Mouse (Mus musculus) midbrain, embryonic 13.5 days (tissue): ENCODE measurements around the gene Fam107a. TPM values are rescaled to one million over a fixed set of nuclear protein-coding genes. Genes with fewer than 3 reads are reported as not detected.
"Not testable (repeated sequence)": the region's sequence is repeated elsewhere in the genome, so short reads cannot be mapped to it uniquely, and the experiment has no call there.

Experiments
- ATAC-seq: fragments of 200-750 bp; cut with Nextera tagmentation; 2 replicates; pipeline ENCODE4 v1.8.0; 2017; ENCODE audit warnings: mild to moderate bottlenecking, moderate TSS enrichment, moderate library complexity
- H3K27ac ChIP-seq: fragments of 300-500 bp; sonication (generic); 2 replicates; pipeline ENCODE4 v1.5.1; 2015; ENCODE audit warnings: inconsistent platforms, mild to moderate bottlenecking, moderate library complexity
- H3K27me3 ChIP-seq: fragments of 300-500 bp; sonication (generic); 2 replicates; pipeline ENCODE4 v1.6.1; 2015; ENCODE audit warnings: mild to moderate bottlenecking, inconsistent platforms
- H3K36me3 ChIP-seq: fragments of 300-500 bp; sonication (generic); 2 replicates; pipeline ENCODE4 v1.6.1; 2015; ENCODE audit warnings: mild to moderate bottlenecking, inconsistent platforms
- H3K4me1 ChIP-seq: fragments of 300-500 bp; sonication (generic); replicated peaks from 2 replicates; pipeline ENCODE4 v1.6.1; 2015; ENCODE audit warnings: inconsistent platforms
- H3K4me2 ChIP-seq: fragments of 300-500 bp; sonication (generic); replicated peaks from 2 replicates; pipeline ENCODE4 v1.6.1; 2015; ENCODE audit warnings: moderate library complexity, mild to moderate bottlenecking, inconsistent platforms
- H3K4me3 ChIP-seq: fragments of 300-500 bp; sonication (generic); replicated peaks from 2 replicates; pipeline ENCODE4 v1.5.1; 2015; ENCODE audit warnings: mild to moderate bottlenecking, inconsistent platforms
- H3K9ac ChIP-seq: fragments of 300-500 bp; sonication (generic); replicated peaks from 2 replicates; pipeline ENCODE4 v1.6.1; 2015; ENCODE audit warnings: mild to moderate bottlenecking, inconsistent platforms
- H3K9me3 ChIP-seq: fragments of 300-500 bp; sonication (generic); 2 replicates; pipeline ENCODE4 v1.6.1; 2016; ENCODE audit warnings: mild to moderate bottlenecking, inconsistent platforms
- WGBS: fragments of 180-500 bp; shearing (Covaris S2); methylation state at CpG from one replicate; pipeline ENCODE4 v1.1.7; 2015; 5-methylcytosine and 5-hydroxymethylcytosine counted together
- polyA plus RNA-seq: library from polyadenylated mRNA; unstranded; fragments of >200 nt; fragmentation: Nextera tagmentation; extraction: Ambion mirVana; gene quantifications from 2 replicates; pipeline ENCODE4 v1.2.1, GENCODE M21; 2015

Gene Fam107a
- polyA plus RNA-seq, 1 experiment from 2014 or later, result 0.23 TPM

- no peak overlapping the region for H3K27ac ChIP-seq
- H3K9ac ChIP-seq, result no peak overlapping the region
- peaks cover 10% of the 10 kb centered on the region for H3K4me1 ChIP-seq
- WGBS, result 14% methylated on average over 9 of the region's 9 CpGs
- no peak overlapping the region for H3K4me2 ChIP-seq
- H3K4me3 ChIP-seq, result no peak overlapping the region
- H3K27me3 ChIP-seq, result peaks cover 11% of the 10 kb centered on the region; the same call in 1 of the 2 replicates
- H3K9me3 ChIP-seq, result no peaks in the 10 kb centered on the region
- peak; percentile 63 for ATAC-seq
- no peaks in the 10 kb centered on the region for H3K36me3 ChIP-seq
Measured at GRCm38 (mm10) chr14:8309621-8310141, 8.1 kb downstream of the Fam107a start.

- H3K9ac ChIP-seq, result no peak overlapping the region
- H3K9me3 ChIP-seq, result no peaks in the 10 kb centered on the region
- no peak overlapping the region for H3K4me3 ChIP-seq
- ATAC-seq, result no peak
- H3K4me1 ChIP-seq, result peaks cover 10% of the 10 kb centered on the region
- no peaks in the 10 kb centered on the region for H3K36me3 ChIP-seq
- 71% methylated on average over 3 of the region's 3 CpGs for WGBS
- 0 out of 2 replicates have a peak, but pooled peaks cover 8% of the 10 kb centered on the region for H3K27me3 ChIP-seq
- no peak overlapping the region for H3K27ac ChIP-seq
- H3K4me2 ChIP-seq, result no peak overlapping the region
Measured at GRCm38 (mm10) chr14:8308650-8309049, 9.2 kb downstream of the Fam107a start.

- H3K36me3 ChIP-seq, result no peaks in the 10 kb centered on the region
- no peak for ATAC-seq
- 0 out of 2 replicates have a peak, but pooled peaks cover 8% of the 10 kb centered on the region for H3K27me3 ChIP-seq
- no peaks in the 10 kb centered on the region for H3K9me3 ChIP-seq
- H3K9ac ChIP-seq, result no peak overlapping the region
- H3K4me2 ChIP-seq, result no peak overlapping the region
- 86% methylated on average over 6 of the region's 6 CpGs for WGBS
- H3K27ac ChIP-seq, result no peak overlapping the region
- H3K4me3 ChIP-seq, result no peak overlapping the region
- peaks cover 10% of the 10 kb centered on the region for H3K4me1 ChIP-seq
Measured at GRCm38 (mm10) chr14:8306884-8307283, 10.9 kb downstream of the Fam107a start.

GRCm38 (mm10) chr14:8305014-8305413 is 12.8 kb downstream of the Fam107a start:
- no peak overlapping the region for H3K9ac ChIP-seq
- H3K4me2 ChIP-seq, result no peak overlapping the region
- no peaks in the 10 kb centered on the region for H3K9me3 ChIP-seq
- 74% methylated on average over 3 of the region's 3 CpGs for WGBS
- H3K4me3 ChIP-seq, result no peak overlapping the region
- ATAC-seq, result no peak
- 0 out of 2 replicates have a peak, but pooled peaks cover 4% of the 10 kb centered on the region for H3K27me3 ChIP-seq
- peaks cover 10% of the 10 kb centered on the region for H3K4me1 ChIP-seq
- H3K27ac ChIP-seq, result no peak overlapping the region
- no peaks in the 10 kb centered on the region for H3K36me3 ChIP-seq

GRCm38 (mm10) chr14:8304082-8304481 is 13.7 kb downstream of the Fam107a start:
- Histone ChIP-seq H3K9ac (no peak overlapping the region), H3K4me3 (no peak overlapping the region), H3K4me1 (0 out of 2 replicates have a peak, but pooled peaks cover under 1% of the 10 kb centered on the region), H3K9me3 (no peaks in the 10 kb centered on the region), H3K4me2 (no peak overlapping the region), H3K36me3 (no peaks in the 10 kb centered on the region), H3K27ac (no peak overlapping the region), H3K27me3 (0 out of 2 replicates have a peak, but pooled peaks cover 4% of the 10 kb centered on the region)
- no peak for ATAC-seq

- no peak overlapping the region for H3K4me3 ChIP-seq
- H3K27ac ChIP-seq, result no peak overlapping the region
- H3K9me3 ChIP-seq, result no peaks in the 10 kb centered on the region
- H3K27me3 ChIP-seq, result 0 out of 2 replicates have a peak, but pooled peaks cover 4% of the 10 kb centered on the region
- WGBS, result 30% methylated on average over 10 of the region's 10 CpGs
- H3K9ac ChIP-seq, result no peak overlapping the region
- no peaks in the 10 kb centered on the region for H3K4me1 ChIP-seq
- no peak overlapping the region for H3K4me2 ChIP-seq
- no peak for ATAC-seq
- no peaks in the 10 kb centered on the region for H3K36me3 ChIP-seq
Measured at GRCm38 (mm10) chr14:8302687-8303086, 15.1 kb downstream of the Fam107a start.

- 0 out of 2 replicates have a peak, but pooled peaks have one; percentile 49 for ATAC-seq
- Histone ChIP-seq H3K9me3 (no peaks in the 10 kb centered on the region), H3K9ac (no peak overlapping the region), H3K4me2 (no peak overlapping the region), H3K4me1 (no peaks in the 10 kb centered on the region), H3K4me3 (no peak overlapping the region), H3K27ac (no peak overlapping the region), H3K36me3 (no peaks in the 10 kb centered on the region), H3K27me3 (no peaks in the 10 kb centered on the region)
- 30% methylated on average over 8 of the region's 8 CpGs for WGBS
Measured at GRCm38 (mm10) chr14:8300281-8300680, 17.5 kb downstream of the Fam107a start.

- Histone ChIP-seq H3K4me2 (no peak overlapping the region), H3K27me3 (no peaks in the 10 kb centered on the region), H3K4me1 (no peaks in the 10 kb centered on the region), H3K36me3 (no peaks in the 10 kb centered on the region), H3K9ac (no peak overlapping the region), H3K4me3 (no peak overlapping the region), H3K9me3 (no peaks in the 10 kb centered on the region), H3K27ac (no peak overlapping the region)
- no peak for ATAC-seq
- 89% methylated on average over 5 of the region's 5 CpGs for WGBS
Measured at GRCm38 (mm10) chr14:8297889-8298293, 19.9 kb downstream of the Fam107a start.

GRCm38 (mm10) chr14:8294257-8294656 is 23.6 kb downstream of the Fam107a start:
- H3K9me3 ChIP-seq, result peaks cover 6% of the 10 kb centered on the region
- no peak overlapping the region for H3K4me2 ChIP-seq
- no peaks in the 10 kb centered on the region for H3K36me3 ChIP-seq
- H3K9ac ChIP-seq, result no peak overlapping the region
- H3K27ac ChIP-seq, result no peak overlapping the region
- WGBS, result 87% methylated on average over 1 of the region's 1 CpGs
- no peak overlapping the region for H3K4me3 ChIP-seq
- ATAC-seq, result no peak
- no peaks in the 10 kb centered on the region for H3K4me1 ChIP-seq
- H3K27me3 ChIP-seq, result no peaks in the 10 kb centered on the region

GRCm38 (mm10) chr14:8286595-8286994 is 31.2 kb downstream of the Fam107a start:
- H3K4me1 ChIP-seq, H3K9me3 ChIP-seq, H3K36me3 ChIP-seq, H3K4me3 ChIP-seq, H3K9ac ChIP-seq, H3K4me2 ChIP-seq, H3K27ac ChIP-seq, H3K27me3 ChIP-seq: not testable (repeated sequence)
- 83% methylated on average over 5 of the region's 5 CpGs for WGBS
- ATAC-seq, result 0 out of 2 replicates have a peak, but pooled peaks have one; percentile 60

- Histone ChIP-seq H3K9me3 (peaks cover 7% of the 10 kb centered on the region; the same call in 1 of the 2 replicates), H3K4me1 (no peaks in the 10 kb centered on the region), H3K27me3 (no peaks in the 10 kb centered on the region), H3K36me3 (no peaks in the 10 kb centered on the region), H3K27ac (no peak overlapping the region), H3K9ac (no peak overlapping the region), H3K4me2 (no peak overlapping the region), H3K4me3 (no peak overlapping the region)
- no peak for ATAC-seq
Measured at GRCm38 (mm10) chr14:8283784-8284183, 34.0 kb downstream of the Fam107a start.

GRCm38 (mm10) chr14:8271281-8271680 is 46.5 kb downstream of the Fam107a start:
- H3K9me3 ChIP-seq, H3K9ac ChIP-seq, H3K4me1 ChIP-seq, H3K4me3 ChIP-seq, H3K27ac ChIP-seq, H3K4me2 ChIP-seq, H3K27me3 ChIP-seq, ATAC-seq, H3K36me3 ChIP-seq: not testable (repeated sequence)
- WGBS, result 89% methylated on average over 8 of the region's 8 CpGs

- no peaks in the 10 kb centered on the region for H3K36me3 ChIP-seq
- no peaks in the 10 kb centered on the region for H3K9me3 ChIP-seq
- no peak overlapping the region for H3K4me3 ChIP-seq
- no peak overlapping the region for H3K9ac ChIP-seq
- H3K4me1 ChIP-seq, result no peaks in the 10 kb centered on the region
- H3K4me2 ChIP-seq, result no peak overlapping the region
- WGBS, result 95% methylated on average over 1 of the region's 1 CpGs
- no peaks in the 10 kb centered on the region for H3K27me3 ChIP-seq
- no peak overlapping the region for H3K27ac ChIP-seq
- no peak for ATAC-seq
Measured at GRCm38 (mm10) chr14:8264378-8264777, 53.4 kb downstream of the Fam107a start.
